Mouse (Mus musculus) right cerebral cortex, postnatal 14 days (tissue): ENCODE data around the gene Prcd.
A peak's percentile ranks its signal among the peaks of the same experiment; 100 is the strongest.
"Not testable (repeated sequence)": the region's sequence is repeated elsewhere in the genome, so short reads cannot be mapped to it uniquely, and the experiment has no call there.

Source experiments
- DNase-seq: peaks from one replicate; pipeline ENCODE4 v3.0.0; 2022

The Prcd gene

GRCm38 (mm10) chr11:116626299-116627071 lies 26.8 kb upstream of the Prcd start, which contains the start of gene Rhbdf2:
Rhbdf2 (minus strand) TSS chr11:116627019.
- no peak for DNase-seq

- DNase-seq = peak; percentile 56
Observed at GRCm38 (mm10) chr11:116627072-116628020, 26.0 kb upstream of the Prcd start.

- DNase-seq = peak; percentile 83
Observed at GRCm38 (mm10) chr11:116628712-116629111, 24.6 kb upstream of the Prcd start.

GRCm38 (mm10) chr11:116629472-116629871 lies 23.9 kb upstream of the Prcd start:
- no peak for DNase-seq

- DNase-seq = no peak
Observed at GRCm38 (mm10) chr11:116630171-116630965, 23.0 kb upstream of the Prcd start.

- DNase-seq = no peak
Observed at GRCm38 (mm10) chr11:116632962-116633361, 20.4 kb upstream of the Prcd start.

- DNase-seq = not testable (repeated sequence)
Observed at GRCm38 (mm10) chr11:116636607-116637006, 16.7 kb upstream of the Prcd start.

- no peak for DNase-seq
Observed at GRCm38 (mm10) chr11:116641168-116641567, 12.2 kb upstream of the Prcd start.

- DNase-seq = no peak
Observed at GRCm38 (mm10) chr11:116641731-116642130, 11.6 kb upstream of the Prcd start.

- peak; percentile 88 for DNase-seq
Observed at GRCm38 (mm10) chr11:116642681-116643578, 10.4 kb upstream of the Prcd start.

GRCm38 (mm10) chr11:116643579-116644224 lies 9.6 kb upstream of the Prcd start:
- DNase-seq = no peak

GRCm38 (mm10) chr11:116644225-116645112 lies 8.9 kb upstream of the Prcd start:
- no peak for DNase-seq

GRCm38 (mm10) chr11:116645446-116646110 lies 7.8 kb upstream of the Prcd start:
- no peak for DNase-seq

GRCm38 (mm10) chr11:116646136-116646535 lies 7.2 kb upstream of the Prcd start:
- DNase-seq = no peak

- DNase-seq = no peak
Observed at GRCm38 (mm10) chr11:116646771-116647170, 6.6 kb upstream of the Prcd start.

GRCm38 (mm10) chr11:116647340-116647991 lies 5.9 kb upstream of the Prcd start:
- no peak for DNase-seq

- no peak for DNase-seq
Observed at GRCm38 (mm10) chr11:116648213-116648921, 5.0 kb upstream of the Prcd start.

GRCm38 (mm10) chr11:116648976-116649375 lies 4.4 kb upstream of the Prcd start:
- DNase-seq = no peak
